Mouse (Mus musculus): ENCODE measurements around the gene Prc1. TPM values are rescaled to one million over a fixed set of nuclear protein-coding genes. Genes with fewer than 3 reads are reported as not detected.
A peak's percentile ranks its signal among the peaks of the same experiment; 100 is the strongest.

Prc1 gene
- polyA plus RNA-seq, 1 experiment from 2014 or later: 23.9 TPM

DNA sequence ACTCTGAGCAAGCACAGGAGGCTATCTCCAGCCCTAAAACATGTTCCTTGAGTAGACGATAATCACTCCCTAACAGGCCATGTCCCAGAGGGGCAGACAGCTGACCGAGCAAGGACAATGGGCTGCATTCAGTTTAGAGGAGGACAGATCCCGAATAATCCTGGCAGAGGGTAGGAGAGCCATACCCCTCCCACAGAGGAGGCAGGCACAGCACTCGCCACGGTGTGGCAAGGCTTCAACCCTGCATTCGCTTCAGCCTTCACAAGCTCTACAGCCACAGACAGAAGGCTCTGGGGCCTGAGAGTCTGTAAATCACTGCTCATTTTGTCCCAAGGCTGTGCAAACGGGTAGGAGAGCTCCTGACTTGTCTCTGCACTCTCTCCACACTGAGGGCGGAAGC is 62.9 kb downstream of the Prc1 start:
- Histone ChIP-seq H3K36me3 (peaks cover 89% of the 10 kb centered on the region), H3K4me1 (peaks cover 9% of the 10 kb centered on the region), H3K27me3 (replicated peaks) (no peaks in the 10 kb centered on the region), H3K9ac (replicated peaks) (no peak overlapping the region), H3K9me3 (replicated peaks) (no peaks in the 10 kb centered on the region), H3K4me2 (no peak overlapping the region), H3K4me3 (replicated peaks) (no peak overlapping the region), H3K27ac (replicated peaks) (peak overlapping the region; percentile 49)
- WGBS: 22% methylated on average over 8 of the region's 8 CpGs
- ATAC-seq (ENCODE audit: low FRiP score): peak; percentile 53; the same call in 1 of the 2 replicates

DNA sequence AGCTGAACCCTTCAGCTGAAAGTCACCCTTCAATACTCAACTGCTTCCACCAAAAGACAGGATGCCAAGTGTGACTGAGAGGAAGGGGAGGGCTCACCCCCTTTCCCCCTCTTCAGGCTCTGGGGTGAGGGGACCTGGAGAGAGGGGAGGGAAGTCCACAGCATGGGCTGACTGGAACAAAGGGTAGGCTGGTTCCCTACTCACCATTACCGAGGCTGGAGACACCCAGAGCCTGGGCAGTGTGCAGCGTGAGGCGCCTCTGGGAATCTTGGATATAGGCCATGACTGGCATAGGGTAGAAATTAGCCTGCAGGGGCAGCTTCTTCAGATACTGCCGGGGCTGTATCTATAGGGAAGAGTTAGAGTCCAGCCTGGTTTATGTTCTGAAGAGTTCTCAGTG is 63.8 kb downstream of the Prc1 start:
- Histone ChIP-seq H3K36me3 (peaks cover 90% of the 10 kb centered on the region), H3K9ac (replicated peaks) (no peak overlapping the region), H3K27ac (replicated peaks) (0 out of 2 replicates have a peak overlapping the region, but pooled peaks have one; percentile 4), H3K9me3 (replicated peaks) (no peaks in the 10 kb centered on the region), H3K4me2 (no peak overlapping the region), H3K4me3 (replicated peaks) (no peak overlapping the region), H3K4me1 (peaks cover 9% of the 10 kb centered on the region), H3K27me3 (replicated peaks) (no peaks in the 10 kb centered on the region)
- WGBS: 53% methylated on average over 4 of the region's 4 CpGs
- no peak for ATAC-seq (ENCODE audit: low FRiP score)

DNA sequence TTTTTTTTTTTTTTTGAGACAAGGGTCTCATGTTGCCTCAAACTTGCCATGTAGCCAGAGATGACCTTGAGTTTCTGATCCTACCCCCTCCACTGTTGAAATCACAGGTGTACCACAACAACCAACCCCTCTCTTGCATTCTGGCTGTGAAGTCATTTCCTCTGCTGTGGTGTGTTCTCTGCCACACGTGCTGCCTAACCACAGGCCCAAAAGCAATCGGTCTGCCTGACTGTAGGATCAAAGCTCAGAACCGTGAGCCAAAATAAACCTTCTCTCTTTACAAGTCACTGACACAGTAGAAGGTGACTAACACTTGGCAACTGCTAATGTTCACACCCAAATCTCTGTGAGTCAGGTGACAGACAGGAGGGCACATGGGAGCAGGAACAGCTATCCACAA is 66.2 kb downstream of the Prc1 start:
- Histone ChIP-seq H3K9me3 (replicated peaks) (no peaks in the 10 kb centered on the region), H3K9ac (replicated peaks) (no peak overlapping the region), H3K4me1 (peaks cover 9% of the 10 kb centered on the region), H3K27me3 (replicated peaks) (no peaks in the 10 kb centered on the region), H3K4me2 (no peak overlapping the region), H3K27ac (replicated peaks) (no peak overlapping the region), H3K4me3 (replicated peaks) (no peak overlapping the region), H3K36me3 (peaks cover 93% of the 10 kb centered on the region)
- no peak for ATAC-seq (ENCODE audit: low FRiP score)
- WGBS: 76% methylated on average over 3 of the region's 3 CpGs

DNA sequence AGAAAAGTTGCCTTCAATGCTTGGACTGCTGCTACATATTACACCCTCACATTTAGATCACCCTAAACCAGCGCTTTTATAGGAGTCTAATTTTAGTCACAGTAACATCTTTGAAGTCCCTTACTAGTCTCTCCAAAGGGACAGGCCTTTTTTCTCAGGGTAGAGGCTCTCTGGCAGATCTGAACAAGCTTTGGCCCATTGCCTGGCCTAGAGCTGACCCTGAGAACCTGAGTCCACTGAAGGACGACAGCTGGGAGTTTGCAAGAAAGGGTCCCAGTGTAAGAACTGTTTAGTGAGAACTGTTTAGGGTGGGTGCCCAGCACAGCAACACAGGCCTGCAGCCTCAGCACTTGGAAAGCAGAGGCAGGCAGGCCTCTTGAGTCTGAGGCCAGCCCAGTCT is 71.5 kb downstream of the Prc1 start:
- Histone ChIP-seq H3K4me1 (peaks cover 20% of the 10 kb centered on the region), H3K27me3 (replicated peaks) (no peaks in the 10 kb centered on the region), H3K4me2 (no peak overlapping the region), H3K36me3 (peaks cover 74% of the 10 kb centered on the region), H3K9ac (replicated peaks) (no peak overlapping the region), H3K4me3 (replicated peaks) (no peak overlapping the region), H3K9me3 (replicated peaks) (no peaks in the 10 kb centered on the region), H3K27ac (replicated peaks) (no peak overlapping the region)
- ATAC-seq (ENCODE audit: low FRiP score): no peak
- WGBS: 86% methylated on average over 2 of the region's 2 CpGs

Other genes starting within 250 kb of the Prc1 start
- gene Idh2, start 179.1 kb upstream of the Prc1 start, polyA plus RNA-seq (2015; fragmentation: Nextera tagmentation; extraction: Ambion mirVana): 200 and 267 TPM in 2 replicates
- gene Sema4b, start 107.6 kb upstream of the Prc1 start, polyA plus RNA-seq (2015; fragmentation: Nextera tagmentation; extraction: Ambion mirVana): 22.7 and 25.8 TPM in 2 replicates
- 32.2 and 59.5 TPM in 2 replicates for gene Cib1, start 61.6 kb upstream of the Prc1 start, polyA plus RNA-seq (2015; fragmentation: Nextera tagmentation; extraction: Ambion mirVana)
- 4.6 and 5.5 TPM in 2 replicates for gene Gdpgp1, start 61.6 kb upstream of the Prc1 start, polyA plus RNA-seq (2015; fragmentation: Nextera tagmentation; extraction: Ambion mirVana)
- gene Ttll13, start 48.1 kb upstream of the Prc1 start, polyA plus RNA-seq (2015; fragmentation: Nextera tagmentation; extraction: Ambion mirVana): 2.0 and 2.4 TPM in 2 replicates
- 65.6 and 68.2 TPM in 2 replicates for gene Ngrn, start 33.2 kb upstream of the Prc1 start, polyA plus RNA-seq (2015; fragmentation: Nextera tagmentation; extraction: Ambion mirVana)
- 27.8 and 28.9 TPM in 2 replicates for gene Vps33b, start 24.8 kb upstream of the Prc1 start, polyA plus RNA-seq (2015; fragmentation: Nextera tagmentation; extraction: Ambion mirVana)
- 11.6 and 14.6 TPM in 2 replicates for gene Rccd1, start 30.0 kb downstream of the Prc1 start, polyA plus RNA-seq (2015; fragmentation: Nextera tagmentation; extraction: Ambion mirVana)
- 58.2 and 59.0 TPM in 2 replicates for gene Unc45a, start 46.6 kb downstream of the Prc1 start, polyA plus RNA-seq (2015; fragmentation: Nextera tagmentation; extraction: Ambion mirVana)
- gene Hddc3, start 48.7 kb downstream of the Prc1 start, polyA plus RNA-seq (2015; fragmentation: Nextera tagmentation; extraction: Ambion mirVana): 20.7 and 20.8 TPM in 2 replicates
- gene Man2a2, start 76.9 kb downstream of the Prc1 start, polyA plus RNA-seq (2015; fragmentation: Nextera tagmentation; extraction: Ambion mirVana): 25.5 and 26.9 TPM in 2 replicates
- 4.5 and 7.7 TPM in 2 replicates for gene Fes, start 93.5 kb downstream of the Prc1 start, polyA plus RNA-seq (2015; fragmentation: Nextera tagmentation; extraction: Ambion mirVana)
- 5.6 and 6.2 TPM in 2 replicates for gene Furin, start 111.0 kb downstream of the Prc1 start, polyA plus RNA-seq (2015; fragmentation: Nextera tagmentation; extraction: Ambion mirVana)
- 7.4 and 11.3 TPM in 2 replicates for gene Blm, start 240.7 kb downstream of the Prc1 start, polyA plus RNA-seq (2015; fragmentation: Nextera tagmentation; extraction: Ambion mirVana)

All from neural tube, embryonic 15.5 days (tissue).